Mouse (Mus musculus) kidney, embryonic 14.5 days (tissue): Measurements from ENCODE around the gene Vamp1. TPM values are rescaled to one million over a fixed set of nuclear protein-coding genes. Genes with fewer than 3 reads are reported as not detected.
A peak's percentile ranks its signal among the peaks of the same experiment; 100 is the strongest.

Experiments
- ATAC-seq: fragments of 200-750 bp; cut with Nextera tagmentation; 2 replicates; pipeline ENCODE4 v1.8.0; 2017; ENCODE audit warnings: moderate number of reproducible peaks, mild to moderate bottlenecking, moderate TSS enrichment, moderate library complexity; ENCODE audit not compliant: low FRiP score, low TSS enrichment
- H3K27ac ChIP-seq: fragments of 300-500 bp; sonication (generic); 2 replicates; pipeline ENCODE4 v1.5.1; 2014; ENCODE audit warnings: low read depth, mild to moderate bottlenecking, low read length, moderate library complexity, mixed read lengths
- H3K27me3 ChIP-seq: fragments of 300-500 bp; sonication (generic); 2 replicates; pipeline ENCODE4 v1.6.1; 2014; ENCODE audit warnings: mild to moderate bottlenecking, low read length; ENCODE audit not compliant: control insufficient read depth, insufficient read depth
- H3K36me3 ChIP-seq: fragments of 300-500 bp; sonication (generic); 2 replicates; pipeline ENCODE4 v1.6.1; 2014; ENCODE audit warnings: low read length, mixed read lengths; ENCODE audit not compliant: control insufficient read depth, insufficient read depth
- H3K4me1 ChIP-seq: fragments of 300-500 bp; sonication (generic); 2 replicates; pipeline ENCODE4 v1.6.1; 2014; ENCODE audit warnings: low read length, mixed read lengths; ENCODE audit not compliant: control insufficient read depth, insufficient read depth
- H3K4me2 ChIP-seq: fragments of 300-500 bp; sonication (generic); replicated peaks from 2 replicates; pipeline ENCODE4 v1.6.1; 2014; ENCODE audit warnings: low read depth, mild to moderate bottlenecking, low read length
- H3K4me3 ChIP-seq: fragments of 300-500 bp; sonication (generic); 2 replicates; pipeline ENCODE4 v1.5.1; 2014; ENCODE audit warnings: mild to moderate bottlenecking, low read length
- H3K9ac ChIP-seq: fragments of 300-500 bp; sonication (generic); 2 replicates; pipeline ENCODE4 v1.6.1; 2014; ENCODE audit warnings: low read depth, mild to moderate bottlenecking, low read length, moderate library complexity
- H3K9me3 ChIP-seq: fragments of 300-500 bp; sonication (generic); 2 replicates; pipeline ENCODE4 v1.6.1; 2016; ENCODE audit warnings: low read length; ENCODE audit not compliant: control insufficient read depth
- WGBS: fragments of 180-500 bp; shearing (Covaris S2); extraction: QIAGEN DNeasy Blood & Tissue Kit; methylation state at CpG from one replicate; pipeline ENCODE4 v1.1.7; 2014; 5-methylcytosine and 5-hydroxymethylcytosine counted together
- polyA plus RNA-seq: library from polyadenylated mRNA; unstranded; fragments of >200 nt; fragmentation: Nextera tagmentation; extraction: Ambion mirVana; gene quantifications from 2 replicates; pipeline ENCODE4 v1.2.1, GENCODE M21; 2014

Vamp1 gene
- polyA plus RNA-seq: 2.0 and 3.5 TPM in 2 replicates

GRCm38 (mm10) chr6:125215148-125215954, at the start of gene Vamp1:
TSS of gene Vamp1 (plus strand) at chr6:125215551.
- Histone ChIP-seq H3K9ac (peak within 1 kb of the TSS; percentile 63), H3K27me3 (peaks cover 10% of the 10 kb centered on the region), H3K27ac (no peak within 1 kb of the TSS), H3K4me3 (peak within 1 kb of the TSS; percentile 60), H3K36me3 (no peaks in the 10 kb centered on the region), H3K9me3 (no peaks in the 10 kb centered on the region), H3K4me2 (peak within 1 kb of the TSS; percentile 81), H3K4me1 (no peaks in the 10 kb centered on the region)
- under 1% methylated on average over 48 of the region's 48 CpGs for WGBS
- ATAC-seq: peak; percentile 97

GRCm38 (mm10) chr6:125166051-125166751, 49.1 kb upstream of the Vamp1 start, which contains the start of gene Gapdh:
TSS of gene Gapdh (minus strand) at chr6:125166467.
- peak; percentile 67 for ATAC-seq
- Histone ChIP-seq H3K27me3 (no peaks in the 10 kb centered on the region), H3K4me1 (peaks cover 24% of the 10 kb centered on the region), H3K4me3 (peak within 1 kb of the TSS; percentile 74), H3K27ac (peak within 1 kb of the TSS; percentile 83), H3K9me3 (no peaks in the 10 kb centered on the region), H3K9ac (peak within 1 kb of the TSS; percentile 89), H3K36me3 (peaks cover 65% of the 10 kb centered on the region), H3K4me2 (peak within 1 kb of the TSS; percentile 54)
- 0% methylated on average over 18 of the region's 18 CpGs for WGBS

DNA sequence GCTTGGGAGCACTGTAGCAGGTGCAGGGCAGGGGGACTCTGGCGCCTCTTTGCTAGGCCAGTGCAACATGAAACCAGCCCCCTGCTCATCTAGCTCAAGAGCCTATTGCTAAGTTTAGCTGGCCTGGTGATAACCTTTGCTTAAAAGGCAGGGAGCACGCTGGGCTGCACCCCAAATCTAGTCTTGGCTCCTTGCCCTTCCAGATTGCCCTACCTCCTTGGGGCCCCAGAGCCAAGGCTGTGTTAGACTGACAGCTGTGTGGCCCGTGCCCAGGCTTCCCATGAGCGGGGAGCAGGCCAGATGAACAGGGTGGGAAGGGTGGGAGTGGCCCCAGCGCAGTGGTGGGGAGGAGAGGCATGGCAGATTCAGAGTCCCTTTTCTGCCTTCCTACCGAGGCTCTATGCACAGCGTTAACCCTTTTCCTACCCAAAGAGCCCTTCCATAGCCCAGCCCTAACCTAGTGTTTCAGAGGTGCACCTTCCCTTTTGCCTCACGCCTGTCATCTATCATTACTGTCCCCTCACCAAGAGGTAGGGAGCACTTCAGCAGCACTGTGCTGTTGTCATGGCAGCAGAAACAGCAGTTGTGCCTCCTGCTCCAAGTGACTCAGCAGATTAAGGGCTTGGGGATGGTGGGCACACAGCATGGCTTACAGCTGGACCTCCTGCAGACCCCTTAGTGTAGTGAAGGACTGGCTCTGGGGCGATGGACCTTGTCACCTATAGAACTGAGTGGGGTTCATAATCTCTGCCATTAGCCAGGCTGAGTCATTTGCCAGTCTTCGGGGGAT, 48.3 kb upstream of the Vamp1 start:
- Histone ChIP-seq H3K4me3 (peak overlapping the region; percentile 74; the same call in 1 of the 2 replicates), H3K9ac (peak overlapping the region; percentile 55; the same call in 1 of the 2 replicates)

DNA sequence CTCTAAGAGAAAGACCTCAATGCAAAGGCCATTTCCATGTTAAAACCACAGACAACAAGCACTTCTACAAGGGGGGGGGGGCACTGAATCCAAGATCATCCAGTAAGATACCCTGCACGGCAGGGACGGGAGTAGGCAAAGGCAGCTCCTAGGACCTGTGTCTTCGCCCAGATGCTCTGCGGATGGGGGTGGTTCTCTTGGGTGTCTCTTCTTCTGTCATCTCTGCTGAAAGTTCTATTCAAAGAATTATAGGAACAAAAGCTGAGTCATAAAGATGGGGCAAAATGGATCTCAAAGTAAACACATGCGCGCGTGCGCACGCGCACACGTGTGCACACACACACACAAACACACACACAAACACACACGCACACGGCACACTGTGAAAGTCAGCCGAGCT, 47.3 kb upstream of the Vamp1 start:
- no peak overlapping the region for H3K9ac ChIP-seq
- peaks cover 71% of the 10 kb centered on the region for H3K36me3 ChIP-seq
- no peak for ATAC-seq
- H3K4me3 ChIP-seq: no peak overlapping the region
- no peaks in the 10 kb centered on the region for H3K27me3 ChIP-seq
- no peaks in the 10 kb centered on the region for H3K9me3 ChIP-seq
- H3K4me2 ChIP-seq: no peak overlapping the region
- H3K27ac ChIP-seq: no peak overlapping the region
- 90% methylated on average over 14 of the region's 14 CpGs for WGBS
- H3K4me1 ChIP-seq: peaks cover 24% of the 10 kb centered on the region

More for the DNA sequence above, 48.3 kb upstream of the Vamp1 start:
- peak overlapping the region; percentile 79 for H3K27ac ChIP-seq
- peaks cover 68% of the 10 kb centered on the region for H3K36me3 ChIP-seq
- H3K4me1 ChIP-seq: peaks cover 24% of the 10 kb centered on the region
- ATAC-seq: peak; percentile 4; the same call in 1 of the 2 replicates
- H3K27me3 ChIP-seq: no peaks in the 10 kb centered on the region
- 17% methylated on average over 10 of the region's 10 CpGs for WGBS
- H3K4me2 ChIP-seq: peak overlapping the region; percentile 54
- no peaks in the 10 kb centered on the region for H3K9me3 ChIP-seq

DNA sequence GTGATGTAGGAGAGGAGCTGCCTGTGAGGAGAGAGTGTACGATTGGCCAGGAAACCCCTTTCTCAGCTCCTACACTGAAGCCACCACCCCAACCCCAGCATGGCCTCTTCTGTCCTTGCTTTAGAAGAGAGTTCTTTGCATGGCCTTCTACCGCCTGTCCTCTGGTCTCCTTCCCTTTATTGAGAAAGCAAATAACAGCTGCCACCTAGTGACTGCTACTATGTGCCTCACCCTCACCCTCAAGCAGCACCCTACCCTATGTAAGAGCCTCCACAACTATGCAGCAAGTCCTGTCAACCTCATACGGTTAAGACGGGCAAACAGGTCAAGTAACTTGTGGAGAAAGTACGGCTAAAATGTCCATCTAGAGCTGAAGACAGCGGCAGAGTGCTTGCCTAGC, 45.2 kb upstream of the Vamp1 start:
- no peak for ATAC-seq
- 82% methylated on average over 6 of the region's 6 CpGs for WGBS
- Histone ChIP-seq H3K4me2 (no peak overlapping the region), H3K9ac (no peak overlapping the region), H3K4me3 (no peak overlapping the region), H3K4me1 (peaks cover 15% of the 10 kb centered on the region), H3K36me3 (peaks cover 82% of the 10 kb centered on the region), H3K9me3 (no peaks in the 10 kb centered on the region), H3K27me3 (no peaks in the 10 kb centered on the region), H3K27ac (no peak overlapping the region)

DNA sequence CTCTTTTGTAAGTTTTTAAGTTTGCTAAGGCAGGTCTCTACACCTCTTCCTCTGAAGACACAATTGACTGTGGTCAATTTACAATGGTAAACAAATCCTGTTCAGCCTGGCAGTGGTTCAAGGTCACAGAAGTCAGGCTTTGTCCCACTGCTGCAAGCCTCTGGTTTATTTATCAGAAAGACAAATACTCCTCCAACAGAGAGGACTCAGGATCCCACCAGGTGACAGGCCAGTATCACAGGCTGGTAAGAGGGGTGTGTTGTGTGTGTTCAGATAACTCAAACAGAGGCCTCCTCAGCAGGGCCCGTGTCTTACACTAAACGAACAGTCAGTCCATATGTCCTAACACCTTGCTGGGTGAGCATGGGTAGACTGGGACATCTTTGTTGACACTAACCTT, 42.9 kb upstream of the Vamp1 start:
- Histone ChIP-seq H3K36me3 (peaks cover 99% of the 10 kb centered on the region), H3K27me3 (no peaks in the 10 kb centered on the region), H3K4me2 (no peak overlapping the region), H3K4me3 (no peak overlapping the region), H3K27ac (no peak overlapping the region), H3K9me3 (no peaks in the 10 kb centered on the region), H3K4me1 (peaks cover 2% of the 10 kb centered on the region), H3K9ac (no peak overlapping the region)
- no peak for ATAC-seq
- 97% methylated on average over 2 of the region's 2 CpGs for WGBS

DNA sequence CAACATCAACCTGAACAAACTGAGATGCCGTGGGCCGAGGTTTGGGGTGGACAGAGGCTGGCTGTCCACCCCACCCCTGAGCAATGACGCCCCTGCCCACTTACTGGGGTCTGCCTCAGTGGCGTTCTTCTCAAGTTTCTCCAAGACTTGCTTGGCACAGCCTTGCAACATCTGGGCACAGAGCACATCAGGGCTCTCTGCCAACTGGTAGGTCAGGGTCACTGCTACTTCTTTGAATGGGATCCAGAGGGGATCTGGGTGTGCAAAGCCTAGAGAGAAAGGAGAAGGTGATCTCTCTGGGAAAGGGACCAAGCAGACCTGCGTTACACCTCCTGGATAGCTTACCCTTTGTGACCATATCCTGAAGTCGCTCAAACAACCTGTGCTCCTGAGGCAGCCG, 42.1 kb upstream of the Vamp1 start:
- 93% methylated on average over 7 of the region's 7 CpGs for WGBS

GRCm38 (mm10) chr6:125175469-125175868, 39.9 kb upstream of the Vamp1 start:
- ATAC-seq: no peak
- no peaks in the 10 kb centered on the region for H3K9me3 ChIP-seq

More for the DNA sequence above, 42.1 kb upstream of the Vamp1 start:
- H3K9ac ChIP-seq: no peak overlapping the region
- H3K36me3 ChIP-seq: peaks cover 99% of the 10 kb centered on the region
- no peaks in the 10 kb centered on the region for H3K9me3 ChIP-seq
- ATAC-seq: no peak
- no peaks in the 10 kb centered on the region for H3K4me1 ChIP-seq
- H3K27ac ChIP-seq: no peak overlapping the region
- H3K27me3 ChIP-seq: no peaks in the 10 kb centered on the region
- no peak overlapping the region for H3K4me2 ChIP-seq
- H3K4me3 ChIP-seq: no peak overlapping the region

More at GRCm38 (mm10) chr6:125175469-125175868, 39.9 kb upstream of the Vamp1 start:
- H3K27me3 ChIP-seq: no peaks in the 10 kb centered on the region
- H3K27ac ChIP-seq: no peak overlapping the region
- WGBS: 84% methylated on average over 5 of the region's 5 CpGs
- no peak overlapping the region for H3K9ac ChIP-seq
- no peak overlapping the region for H3K4me3 ChIP-seq
- no peak overlapping the region for H3K4me2 ChIP-seq
- H3K4me1 ChIP-seq: no peaks in the 10 kb centered on the region
- H3K36me3 ChIP-seq: peaks cover 99% of the 10 kb centered on the region
